Mouse (Mus musculus) CD4-positive naive resting alpha-beta T cell, adult 57 days (primary cell): ENCODE data around the gene Wdr59. TPM values are rescaled to one million over a fixed set of nuclear protein-coding genes. Genes with fewer than 3 reads are reported as not detected.

ENCODE experiments used
- total RNA-seq: library from RNA; stranded (reverse); gene quantifications from one replicate; pipeline ENCODE4 v1.2.4, GENCODE M21; 2023

Wdr59 gene
- total RNA-seq: 13.2 TPM

DNA sequence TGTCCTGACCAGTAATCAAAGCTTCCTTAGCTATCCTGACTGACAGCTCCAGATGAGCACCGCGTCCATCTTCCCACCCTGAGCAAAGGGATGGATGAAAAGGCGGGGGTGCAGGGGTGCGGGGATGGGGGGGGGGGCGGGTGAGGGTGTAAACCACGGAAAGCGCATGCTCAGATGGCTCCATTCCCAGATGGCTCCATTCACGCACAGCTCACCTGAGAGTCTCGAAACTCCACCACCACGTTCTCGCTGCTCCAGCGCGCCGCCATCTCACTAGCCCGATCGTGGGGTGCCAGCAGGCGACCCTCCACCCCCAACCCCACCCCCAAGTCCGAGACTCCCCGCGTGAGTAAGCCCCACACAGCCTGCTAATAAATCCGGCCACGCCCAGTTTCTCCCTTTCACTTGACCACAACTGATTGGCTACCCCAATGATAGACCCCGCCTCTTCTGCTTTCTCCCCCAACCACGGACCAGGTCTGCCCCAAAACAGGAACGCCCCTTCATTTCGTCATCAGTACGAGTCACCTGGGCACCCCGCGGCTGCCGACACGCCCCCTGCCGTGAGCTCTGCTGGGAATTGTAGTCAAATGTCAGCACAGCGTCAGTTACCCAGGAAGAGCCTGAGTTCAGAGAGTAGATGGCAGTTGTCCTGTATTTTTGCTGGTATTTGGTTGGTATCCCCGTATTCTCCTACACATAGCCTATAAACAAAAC is at the start of gene Wdr59:
Gene Wdr59, minus strand, starts transcription at position 380 of the 717 bp plus-strand sequence.

DNA sequence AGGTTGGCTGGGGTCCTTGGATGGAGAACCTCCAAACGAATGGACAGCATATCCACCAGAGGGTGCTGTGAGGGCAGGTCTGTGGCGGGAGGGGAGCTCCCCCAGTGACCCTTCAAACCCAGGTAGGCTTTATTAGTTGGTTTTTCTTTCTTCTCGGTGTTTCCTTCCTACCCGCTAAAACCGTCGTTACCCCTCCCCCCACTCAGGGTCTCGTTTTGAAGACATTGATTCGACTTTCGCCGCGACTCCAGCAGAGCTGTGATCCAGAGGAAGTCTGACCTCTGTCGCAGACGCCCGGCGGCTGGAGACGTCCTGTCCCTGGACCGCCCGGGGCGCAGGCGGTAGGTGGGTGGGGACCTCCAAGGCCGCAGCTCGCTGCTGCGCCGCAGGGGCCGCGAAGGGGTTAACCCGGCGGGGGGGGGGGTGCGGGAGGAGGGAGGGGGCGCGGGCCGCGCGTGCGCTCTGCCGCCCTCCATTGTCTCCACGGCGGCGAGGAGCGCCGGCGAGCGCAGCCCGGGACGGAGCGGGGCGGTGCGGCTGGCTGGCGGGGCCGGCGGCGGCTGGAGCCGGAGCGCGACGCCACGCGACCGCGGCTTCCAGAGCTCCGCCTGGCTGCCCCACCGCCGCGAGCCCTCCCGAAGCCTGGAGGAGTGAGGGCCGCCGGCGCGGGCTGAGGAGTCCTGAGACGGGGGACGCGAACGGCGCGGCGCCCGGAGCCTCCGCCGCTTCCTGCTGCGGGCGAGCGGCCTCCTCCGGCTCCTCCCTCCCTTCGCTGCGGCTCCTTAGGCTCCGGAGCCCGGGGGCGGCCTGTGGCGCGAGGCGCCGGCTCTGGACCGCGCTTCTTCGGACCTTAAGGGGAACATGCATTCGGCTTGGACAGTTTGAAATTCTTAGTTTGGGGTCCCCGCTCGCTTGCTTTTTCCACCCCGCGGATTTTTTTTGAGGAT is 14.4 kb upstream of the Wdr59 start, which contains the start of gene Znrf1:
Gene Znrf1, plus strand, starts transcription at position 67 of the 947 bp plus-strand sequence.

Other genes starting within 250 kb of the Wdr59 start
- gene Rfwd3, start 221.9 kb downstream of the Wdr59 start, total RNA-seq: 27.9 TPM
- gene Mlkl, start 183.9 kb downstream of the Wdr59 start, total RNA-seq: not detected
- not detected for gene Fa2h, start 128.3 kb downstream of the Wdr59 start, total RNA-seq
- gene Znrf1, start 14.0 kb upstream of the Wdr59 start, total RNA-seq: 162 TPM
- 2.1 TPM for gene Ldhd, start 108.3 kb upstream of the Wdr59 start, total RNA-seq
- 26.5 TPM for gene Zfp1, start 121.3 kb upstream of the Wdr59 start, total RNA-seq
- 1.9 TPM for gene Ctrb1, start 168.9 kb upstream of the Wdr59 start, total RNA-seq
- 0.95 TPM for gene Bcar1, start 221.7 kb upstream of the Wdr59 start, total RNA-seq